ENCODE assay signal across 8 mouse cellular contexts in genomic region chr17:51777813-51778212, GRCm38 (mm10). TPM values are rescaled to one million over a fixed set of nuclear protein-coding genes. Genes with fewer than 3 reads are reported as not detected.
A peak's percentile ranks its signal among the peaks of the same experiment; 100 is the strongest.
DNase-seq lines count a peak whose midpoint lies in the region; ATAC-seq and TF ChIP-seq lines count a peak whose summit lies in the region.

No protein-coding gene starts in this region.

- no peak for DNase-seq in frontal cortex, postnatal 36 days (ENCODE audit: low spot score in 2 of 2)
- DNase-seq in liver, postnatal 0 days, result no peak
- DNase-seq in liver (no peak), Patski (ENCODE audit: low read depth, low spot score) (no peak)
- DNase-seq in lung, postnatal 36 days, result peak; percentile 37
- no peak for DNase-seq in left cerebral cortex, adult 11 months (ENCODE audit: low spot score)

- no peak overlapping the region for H3K9ac ChIP-seq in liver, postnatal 0 days (replicated peaks)
- no peak overlapping the region for H3K9ac ChIP-seq in liver, embryonic 12.5 days

- H3K27ac ChIP-seq in liver, postnatal 0 days (ENCODE audit: low read depth), result no peak overlapping the region
- H3K27ac ChIP-seq in liver, embryonic 12.5 days, result no peak overlapping the region

- H3K4me2 ChIP-seq in liver, postnatal 0 days (ENCODE audit: low read depth, low read length), result no peak overlapping the region
- H3K4me2 ChIP-seq in liver, embryonic 12.5 days, result no peak overlapping the region

- no peak overlapping the region for H3K4me3 ChIP-seq in liver, postnatal 0 days (ENCODE audit: low read depth, low read length)
- no peak overlapping the region for H3K4me3 ChIP-seq in liver, embryonic 12.5 days

- H3K27me3 ChIP-seq in liver, postnatal 0 days (ENCODE audit: insufficient read depth, low read length), result no peaks in the 10 kb centered on the region
- peaks cover 52% of the 10 kb centered on the region for H3K27me3 ChIP-seq in Patski
- no peaks in the 10 kb centered on the region for H3K27me3 ChIP-seq in liver, embryonic 12.5 days (replicated peaks)

- POLR2A ChIA-PET in Patski (lab: Charles Lee), result interaction anchor here (0.5 kb wide), 1 partner anchor 34 kb away, joined by 4 read pairs; no protein-coding TSS in a partner anchor

- H3K4me1 ChIP-seq in liver, postnatal 0 days (ENCODE audit: insufficient read depth), result no peaks in the 10 kb centered on the region
- H3K4me1 ChIP-seq in liver, embryonic 12.5 days, result no peaks in the 10 kb centered on the region

- no peaks in the 10 kb centered on the region for H3K9me3 ChIP-seq in liver, postnatal 0 days (ENCODE audit: low read length)
- H3K9me3 ChIP-seq in liver, embryonic 12.5 days (replicated peaks), result no peaks in the 10 kb centered on the region

- H3K36me3 ChIP-seq in liver, postnatal 0 days (replicated peaks; ENCODE audit: insufficient read depth, low read length), result no peaks in the 10 kb centered on the region
- H3K36me3 ChIP-seq in liver, embryonic 12.5 days, result 0 out of 2 replicates have a peak, but pooled peaks cover 3% of the 10 kb centered on the region

- 80% methylated on average over 1 of the region's 1 CpGs for WGBS in liver, postnatal 0 days (ENCODE audit: insufficient replicate concordance)
- 70% methylated on average over 1 of the region's 1 CpGs for WGBS in liver, embryonic 12.5 days (ENCODE audit: insufficient replicate concordance)

- peak; percentile 29; the same call in 1 of the 2 replicates for ATAC-seq in frontal cortex, adult (ENCODE audit: low TSS enrichment)
- ATAC-seq in liver, postnatal 0 days, result no peak
- no peak for ATAC-seq in Patski
- no peak for ATAC-seq in liver, embryonic 12.5 days

- peak; percentile 45 for TF ChIP-seq CTCF in liver, postnatal 0 days (IDR thresholded peaks at IDR 0.05; ENCODE audit: low read depth)
- TF ChIP-seq CTCF in Patski (IDR thresholded peaks at IDR 0.05), result peak; percentile 51

- no peak for TF ChIP-seq EP300 in liver, postnatal 0 days (IDR thresholded peaks at IDR 0.05; ENCODE audit: low read depth)

- in situ Hi-C loops in Patski (cut with MboI; ENCODE audit: low pct_unique_long_range_greater_than_20kb), result loop anchor here (25.0 kb wide), 2 partner anchors 791 to 966 kb away; no protein-coding TSS in a partner anchor

- CTCF ChIA-PET in Patski (lab: Charles Lee), result interaction anchor here (0.8 kb wide), 1 partner anchor 15 kb away, joined by 3 read pairs; no protein-coding TSS in a partner anchor

RNA-seq across cellular contexts. Expression of gene Satb1, which starts 55.3 kb away (rescaled TPM):
- polyA plus RNA-seq in liver, postnatal 0 days (2015; fragmentation: Nextera tagmentation; extraction: Ambion mirVana), result 1.1 and 1.5 TPM in 2 replicates
- 0.03 TPM for polyA plus RNA-seq in Patski (2021)
- 2.4 and 2.7 TPM in 2 replicates for polyA plus RNA-seq in liver, embryonic 12.5 days (2016; fragmentation: Nextera tagmentation; extraction: Ambion mirVana)
